Mouse (Mus musculus): ENCODE data around the gene Gm2956. TPM values are rescaled to one million over a fixed set of nuclear protein-coding genes. Genes with fewer than 3 reads are reported as not detected.
"Not testable (repeated sequence)": the region's sequence is repeated elsewhere in the genome, so short reads cannot be mapped to it uniquely, and the experiment has no call there.

Gm2956 gene
- polyA plus RNA-seq (2016; fragmentation: Nextera tagmentation; extraction: Ambion mirVana), result not detected in 2 replicates

- H3K4me1 ChIP-seq; H3K9me3 ChIP-seq; H3K27ac ChIP-seq (replicated peaks); ATAC-seq (ENCODE audit: low FRiP score, low read depth); H3K36me3 ChIP-seq; H3K27me3 ChIP-seq: not testable (repeated sequence)
- Histone ChIP-seq H3K4me3 (peak within 1 kb of the TSS; percentile 43), H3K9ac (replicated peaks) (peak within 1 kb of the TSS; percentile 37), H3K4me2 (replicated peaks) (peak within 1 kb of the TSS; percentile 52)
- WGBS, result 0% methylated on average over 8 of the region's 37 CpGs
Observed at GRCm38 (mm10) chr14:3332087-3332677, at the start of gene Gm2956. TSS of gene Gm2956 (plus strand) at chr14:3332627.

GRCm38 (mm10) chr14:3333406-3333805, 979 bp downstream of the Gm2956 start:
- not testable (repeated sequence) for H3K9me3 ChIP-seq; H3K27me3 ChIP-seq; ATAC-seq (ENCODE audit: low FRiP score, low read depth); H3K4me3 ChIP-seq; H3K36me3 ChIP-seq; H3K9ac ChIP-seq (replicated peaks); H3K27ac ChIP-seq (replicated peaks); H3K4me1 ChIP-seq
- WGBS, result 11% methylated on average over 6 of the region's 8 CpGs
- H3K4me2 ChIP-seq (replicated peaks), result peak overlapping the region; percentile 52

DNA sequence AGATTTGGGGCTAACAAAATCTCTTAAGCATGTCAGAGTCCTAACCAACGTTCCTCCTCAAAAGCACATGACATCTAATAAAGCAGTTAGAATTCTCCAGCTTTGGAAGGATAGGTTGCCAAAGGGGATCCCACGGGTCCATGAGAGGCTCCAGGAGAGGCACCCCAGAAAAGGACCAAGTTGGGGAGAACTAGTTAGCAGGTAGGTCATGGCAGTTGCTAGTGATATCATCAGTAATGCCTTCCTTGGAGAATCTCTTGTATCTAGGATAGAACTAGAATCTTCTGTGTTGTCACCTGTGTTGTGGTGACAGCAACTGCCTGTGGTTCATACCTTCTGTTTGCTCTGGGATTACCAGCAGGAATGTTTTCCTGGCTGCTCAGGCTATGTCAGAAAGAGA, 62.4 kb downstream of the Gm2956 start, which contains the start of gene Gm10413:
Gene Gm10413, plus strand, starts transcription at position 301 of the 400 bp plus-strand sequence.
- not testable (repeated sequence) for H3K27ac ChIP-seq (replicated peaks); ATAC-seq (ENCODE audit: low FRiP score, low read depth); H3K27me3 ChIP-seq; H3K4me1 ChIP-seq; H3K9ac ChIP-seq (replicated peaks); H3K9me3 ChIP-seq; H3K4me2 ChIP-seq (replicated peaks); H3K4me3 ChIP-seq; H3K36me3 ChIP-seq
- no CpG with 5 or more reads among the region's 2 CpGs for WGBS

Other genes starting within 250 kb of the Gm2956 start
- not detected in 2 replicates for gene Gm10340, start 198.6 kb upstream of the Gm2956 start, polyA plus RNA-seq (2016; fragmentation: Nextera tagmentation; extraction: Ambion mirVana)
- 0.31 TPM in 1 of 2 replicates, not detected in the other for gene Gm5795, start 144.4 kb upstream of the Gm2956 start, polyA plus RNA-seq (2016; fragmentation: Nextera tagmentation; extraction: Ambion mirVana)
- gene D830030K20Rik, start 124.1 kb upstream of the Gm2956 start, polyA plus RNA-seq (2016; fragmentation: Nextera tagmentation; extraction: Ambion mirVana), result 11.5 and 11.8 TPM in 2 replicates
- not detected in 2 replicates for gene Gm10413, start 62.5 kb downstream of the Gm2956 start, polyA plus RNA-seq (2016; fragmentation: Nextera tagmentation; extraction: Ambion mirVana)
- gene Gm10409, start 80.0 kb downstream of the Gm2956 start, polyA plus RNA-seq (2016; fragmentation: Nextera tagmentation; extraction: Ambion mirVana), result 2.9 and 3.4 TPM in 2 replicates
- 1.7 and 2.8 TPM in 2 replicates for gene Gm3005, start 95.5 kb downstream of the Gm2956 start, polyA plus RNA-seq (2016; fragmentation: Nextera tagmentation; extraction: Ambion mirVana)
- gene Gm10408, start 116.8 kb downstream of the Gm2956 start, polyA plus RNA-seq (2016; fragmentation: Nextera tagmentation; extraction: Ambion mirVana), result not detected in 2 replicates